Mouse (Mus musculus): ENCODE measurements around the gene Hydin. TPM values are rescaled to one million over a fixed set of nuclear protein-coding genes. Genes with fewer than 3 reads are reported as not detected.
"Not testable (repeated sequence)": the region's sequence is repeated elsewhere in the genome, so short reads cannot be mapped to it uniquely, and the experiment has no call there.

Hydin gene
- polyA plus RNA-seq, 1 experiment from 2014 or later: 0.23 TPM

DNA sequence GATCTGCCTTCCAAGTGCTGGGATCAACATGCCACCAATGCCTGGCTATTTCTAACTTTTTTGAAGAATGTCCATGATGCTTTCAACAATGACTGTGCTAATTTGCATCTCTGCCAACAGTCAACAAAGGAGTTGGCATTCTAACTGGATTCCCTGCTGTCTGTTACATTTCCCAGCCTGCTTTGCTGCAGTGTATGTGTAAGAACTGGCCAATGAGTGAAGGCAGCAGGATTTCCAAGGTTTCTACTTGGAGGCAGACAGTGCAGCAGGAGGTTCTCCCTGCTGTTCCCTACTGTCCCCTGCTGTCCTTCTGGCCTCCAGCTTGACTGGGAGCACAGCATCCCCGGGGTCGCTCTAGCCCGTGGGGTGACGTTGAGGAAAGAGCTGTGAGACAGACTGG lies 52.8 kb downstream of the Hydin start:
- H3K9ac ChIP-seq (ENCODE audit: low read length): no peak overlapping the region
- ATAC-seq (ENCODE audit: insufficient read depth, low FRiP score): no peak
- no peaks in the 10 kb centered on the region for H3K4me1 ChIP-seq (ENCODE audit: control insufficient read depth, insufficient read depth, low read length)
- H3K27ac ChIP-seq (ENCODE audit: low read length): no peak overlapping the region
- H3K9me3 ChIP-seq (replicated peaks; ENCODE audit: control insufficient read depth, low read length): no peaks in the 10 kb centered on the region
- no peak overlapping the region for H3K4me2 ChIP-seq (ENCODE audit: low read depth, low read length)
- H3K4me3 ChIP-seq (replicated peaks; ENCODE audit: low read length): no peak overlapping the region
- no peaks in the 10 kb centered on the region for H3K36me3 ChIP-seq (ENCODE audit: control insufficient read depth, insufficient read depth, low read length)
- 74% methylated on average over 4 of the region's 4 CpGs for WGBS
- H3K27me3 ChIP-seq (ENCODE audit: control insufficient read depth, insufficient read depth, low read length): no peaks in the 10 kb centered on the region

DNA sequence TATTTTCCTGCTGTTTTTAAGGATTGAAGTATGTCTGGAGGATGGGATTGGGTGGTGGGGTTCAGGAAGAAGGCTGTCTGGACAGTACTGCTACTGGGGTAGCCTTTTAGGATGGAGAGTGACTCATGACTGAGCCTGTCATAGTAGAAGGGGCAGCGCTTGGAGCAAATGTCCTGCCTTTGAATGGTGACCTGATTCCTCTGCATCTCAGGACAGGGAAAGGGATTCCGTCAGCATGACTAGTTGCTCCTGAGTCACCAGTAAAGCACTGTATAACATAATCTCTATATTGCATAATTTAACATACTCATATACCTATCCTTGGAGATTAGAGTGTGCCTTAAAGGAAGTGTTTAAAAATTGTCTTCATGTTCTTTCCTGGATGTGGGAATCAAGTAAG lies 54.7 kb downstream of the Hydin start:
- H3K27ac ChIP-seq (ENCODE audit: low read length): no peak overlapping the region
- H3K4me2 ChIP-seq (ENCODE audit: low read depth, low read length): no peak overlapping the region
- WGBS: 68% methylated on average over 2 of the region's 2 CpGs
- H3K9me3 ChIP-seq (replicated peaks; ENCODE audit: control insufficient read depth, low read length): no peaks in the 10 kb centered on the region
- H3K9ac ChIP-seq (ENCODE audit: low read length): no peak overlapping the region
- no peak for ATAC-seq (ENCODE audit: insufficient read depth, low FRiP score)
- H3K27me3 ChIP-seq (ENCODE audit: control insufficient read depth, insufficient read depth, low read length): no peaks in the 10 kb centered on the region
- no peaks in the 10 kb centered on the region for H3K36me3 ChIP-seq (ENCODE audit: control insufficient read depth, insufficient read depth, low read length)
- no peak overlapping the region for H3K4me3 ChIP-seq (replicated peaks; ENCODE audit: low read length)
- no peaks in the 10 kb centered on the region for H3K4me1 ChIP-seq (ENCODE audit: control insufficient read depth, insufficient read depth, low read length)

DNA sequence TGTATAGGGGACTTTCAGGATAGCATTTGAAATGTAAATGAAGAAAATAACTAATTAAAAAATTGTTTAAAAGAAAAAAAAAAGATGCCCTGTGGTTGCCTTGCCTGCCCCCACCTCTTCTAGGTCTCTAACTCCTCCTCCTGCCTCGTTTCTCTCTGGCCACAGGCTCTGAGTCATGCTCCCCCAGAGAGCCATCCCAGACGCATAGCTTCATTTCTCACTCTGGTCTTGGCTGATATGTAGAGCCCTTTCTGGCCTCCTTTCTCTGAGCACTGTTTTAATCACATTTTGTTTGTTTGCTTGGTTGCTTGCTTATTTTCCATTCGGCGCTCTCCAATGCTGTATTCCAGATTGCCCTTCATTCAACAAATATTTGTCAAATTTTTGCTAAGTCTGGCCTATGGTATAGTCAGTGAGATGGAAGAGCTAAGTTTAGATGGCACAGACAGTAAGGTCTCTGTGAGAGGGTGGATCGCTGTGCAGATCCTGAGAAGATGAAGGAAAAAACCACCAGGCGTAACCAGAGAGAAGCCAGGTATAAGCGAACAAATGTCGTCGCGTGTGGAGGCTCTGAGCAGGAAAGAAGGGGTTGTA lies 57.3 kb downstream of the Hydin start:
- WGBS: 76% methylated on average over 10 of the region's 10 CpGs
- ATAC-seq (ENCODE audit: insufficient read depth, low FRiP score): no peak
- Histone ChIP-seq H3K36me3 (ENCODE audit: control insufficient read depth, insufficient read depth, low read length) (no peaks in the 10 kb centered on the region), H3K9me3 (replicated peaks; ENCODE audit: control insufficient read depth, low read length) (no peaks in the 10 kb centered on the region; the same call in 1 of the 2 replicates), H3K4me2 (ENCODE audit: low read depth, low read length) (no peak overlapping the region), H3K9ac (ENCODE audit: low read length) (no peak overlapping the region), H3K4me1 (ENCODE audit: control insufficient read depth, insufficient read depth, low read length) (no peaks in the 10 kb centered on the region), H3K4me3 (replicated peaks; ENCODE audit: low read length) (no peak overlapping the region), H3K27ac (ENCODE audit: low read length) (no peak overlapping the region), H3K27me3 (ENCODE audit: control insufficient read depth, insufficient read depth, low read length) (no peaks in the 10 kb centered on the region)

DNA sequence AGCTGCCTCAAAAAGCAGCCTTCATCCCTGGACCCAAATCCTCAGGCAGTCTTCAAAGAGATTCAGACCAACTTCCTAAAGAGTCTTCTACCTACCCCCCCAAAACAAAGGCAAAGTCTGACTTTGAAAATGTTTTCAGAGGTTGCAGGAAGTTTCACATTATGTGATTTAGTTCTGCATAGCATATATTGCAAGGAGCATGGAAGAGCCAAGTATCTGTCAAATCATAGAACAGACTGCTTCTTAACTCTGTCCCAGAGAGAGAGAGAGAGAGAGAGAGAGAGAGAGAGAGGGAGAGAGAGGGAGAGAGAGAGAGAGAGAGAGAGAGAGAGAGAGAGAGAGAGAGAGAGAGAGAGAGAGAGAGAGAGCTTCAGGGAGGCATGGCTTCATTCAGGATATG lies 60.3 kb downstream of the Hydin start:
- H3K27me3 ChIP-seq (ENCODE audit: control insufficient read depth, insufficient read depth, low read length); H3K9me3 ChIP-seq (replicated peaks; ENCODE audit: control insufficient read depth, low read length); H3K9ac ChIP-seq (ENCODE audit: low read length); H3K4me2 ChIP-seq (ENCODE audit: low read depth, low read length); H3K4me3 ChIP-seq (replicated peaks; ENCODE audit: low read length); ATAC-seq (ENCODE audit: insufficient read depth, low FRiP score); H3K4me1 ChIP-seq (ENCODE audit: control insufficient read depth, insufficient read depth, low read length); H3K36me3 ChIP-seq (ENCODE audit: control insufficient read depth, insufficient read depth, low read length); H3K27ac ChIP-seq (ENCODE audit: low read length): not testable (repeated sequence)

- no peaks in the 10 kb centered on the region for H3K9me3 ChIP-seq (replicated peaks; ENCODE audit: control insufficient read depth, low read length)
- no peak overlapping the region for H3K27ac ChIP-seq (ENCODE audit: low read length)
- no peaks in the 10 kb centered on the region for H3K36me3 ChIP-seq (ENCODE audit: control insufficient read depth, insufficient read depth, low read length)
- ATAC-seq (ENCODE audit: insufficient read depth, low FRiP score): no peak
- H3K27me3 ChIP-seq (ENCODE audit: control insufficient read depth, insufficient read depth, low read length): no peaks in the 10 kb centered on the region
- no peak overlapping the region for H3K4me2 ChIP-seq (ENCODE audit: low read depth, low read length)
- H3K4me1 ChIP-seq (ENCODE audit: control insufficient read depth, insufficient read depth, low read length): no peaks in the 10 kb centered on the region
- WGBS: 71% methylated on average over 7 of the region's 7 CpGs
- no peak overlapping the region for H3K4me3 ChIP-seq (replicated peaks; ENCODE audit: low read length)
- H3K9ac ChIP-seq (ENCODE audit: low read length): no peak overlapping the region
Measured at GRCm38 (mm10) chr8:110333376-110333775, 66.6 kb downstream of the Hydin start.

DNA sequence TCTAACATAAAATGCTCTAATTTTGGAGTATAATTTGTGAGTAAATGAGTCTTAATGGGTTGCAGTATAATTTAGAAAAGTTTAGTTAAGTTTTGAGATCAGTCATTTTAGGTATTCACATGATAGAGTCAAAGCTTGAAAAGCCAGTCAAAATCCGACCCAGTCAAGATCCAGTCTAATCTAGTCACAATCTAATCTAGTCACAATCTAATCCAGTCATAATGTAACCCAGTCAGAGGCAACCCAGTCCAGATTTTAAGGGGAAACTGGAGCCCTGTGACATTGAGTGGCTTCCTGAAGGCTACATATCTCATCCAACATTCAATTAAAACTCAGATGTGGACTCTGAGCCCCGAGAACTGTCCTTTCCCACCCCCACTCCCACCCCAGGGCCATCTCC lies 72.7 kb downstream of the Hydin start:
- H3K9ac ChIP-seq (ENCODE audit: low read length): no peak overlapping the region
- no peaks in the 10 kb centered on the region for H3K36me3 ChIP-seq (ENCODE audit: control insufficient read depth, insufficient read depth, low read length)
- no peak for ATAC-seq (ENCODE audit: insufficient read depth, low FRiP score)
- H3K27ac ChIP-seq (ENCODE audit: low read length): no peak overlapping the region
- H3K9me3 ChIP-seq (replicated peaks; ENCODE audit: control insufficient read depth, low read length): no peaks in the 10 kb centered on the region
- WGBS: 69% methylated on average over 2 of the region's 2 CpGs
- no peak overlapping the region for H3K4me3 ChIP-seq (replicated peaks; ENCODE audit: low read length)
- no peak overlapping the region for H3K4me2 ChIP-seq (ENCODE audit: low read depth, low read length)
- H3K27me3 ChIP-seq (ENCODE audit: control insufficient read depth, insufficient read depth, low read length): no peaks in the 10 kb centered on the region
- H3K4me1 ChIP-seq (ENCODE audit: control insufficient read depth, insufficient read depth, low read length): no peaks in the 10 kb centered on the region

GRCm38 (mm10) chr8:110340090-110340703 lies 73.4 kb downstream of the Hydin start:
- H3K36me3 ChIP-seq (ENCODE audit: control insufficient read depth, insufficient read depth, low read length): no peaks in the 10 kb centered on the region
- no peak overlapping the region for H3K4me3 ChIP-seq (replicated peaks; ENCODE audit: low read length)
- no peak for ATAC-seq (ENCODE audit: insufficient read depth, low FRiP score)
- H3K4me2 ChIP-seq (ENCODE audit: low read depth, low read length): no peak overlapping the region
- H3K27ac ChIP-seq (ENCODE audit: low read length): no peak overlapping the region
- no peaks in the 10 kb centered on the region for H3K4me1 ChIP-seq (ENCODE audit: control insufficient read depth, insufficient read depth, low read length)
- WGBS: 75% methylated on average over 12 of the region's 12 CpGs
- no peaks in the 10 kb centered on the region for H3K9me3 ChIP-seq (replicated peaks; ENCODE audit: control insufficient read depth, low read length)
- no peaks in the 10 kb centered on the region for H3K27me3 ChIP-seq (ENCODE audit: control insufficient read depth, insufficient read depth, low read length)
- H3K9ac ChIP-seq (ENCODE audit: low read length): no peak overlapping the region

DNA sequence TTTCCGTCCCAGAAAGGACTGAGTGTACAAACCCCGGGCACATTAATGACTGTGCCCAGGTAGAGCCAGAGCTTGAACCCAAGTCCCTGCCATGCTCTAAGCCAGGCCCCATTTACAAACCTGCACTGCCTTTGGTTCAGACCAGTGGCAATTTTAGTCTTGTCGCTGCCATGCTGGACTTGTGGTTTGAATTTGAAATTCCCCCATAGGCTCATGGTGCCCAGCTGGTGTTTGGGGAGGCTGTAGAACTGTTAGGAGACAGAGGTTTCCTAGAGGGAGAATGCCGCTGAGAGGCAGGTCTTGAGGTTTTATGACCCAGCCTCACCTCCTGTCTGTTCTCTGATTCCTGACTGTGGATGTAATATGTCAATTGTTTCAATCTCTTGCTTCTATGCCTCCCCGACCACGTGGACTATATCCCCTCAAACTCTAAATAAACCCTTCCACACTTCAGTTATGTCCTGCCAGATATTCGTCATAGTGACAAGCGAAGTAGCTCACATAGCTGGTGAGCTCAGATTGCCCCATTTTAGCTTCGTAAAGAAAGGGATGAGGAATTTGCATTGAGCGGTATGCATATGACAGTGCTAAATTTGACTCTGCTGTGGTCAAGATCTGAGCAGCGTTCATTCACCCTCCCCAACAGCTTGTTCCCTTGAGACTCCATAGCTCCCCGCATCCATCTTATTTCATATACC lies 79.1 kb downstream of the Hydin start:
- no peak overlapping the region for H3K4me2 ChIP-seq (ENCODE audit: low read depth, low read length)
- no peaks in the 10 kb centered on the region for H3K9me3 ChIP-seq (replicated peaks; ENCODE audit: control insufficient read depth, low read length)
- no peaks in the 10 kb centered on the region for H3K4me1 ChIP-seq (ENCODE audit: control insufficient read depth, insufficient read depth, low read length)
- H3K27ac ChIP-seq (ENCODE audit: low read length): no peak overlapping the region
- H3K4me3 ChIP-seq (replicated peaks; ENCODE audit: low read length): no peak overlapping the region
- WGBS: 70% methylated on average over 12 of the region's 12 CpGs
- no peaks in the 10 kb centered on the region for H3K36me3 ChIP-seq (ENCODE audit: control insufficient read depth, insufficient read depth, low read length)
- H3K27me3 ChIP-seq (ENCODE audit: control insufficient read depth, insufficient read depth, low read length): no peaks in the 10 kb centered on the region
- ATAC-seq (ENCODE audit: insufficient read depth, low FRiP score): no peak
- no peak overlapping the region for H3K9ac ChIP-seq (ENCODE audit: low read length)

DNA sequence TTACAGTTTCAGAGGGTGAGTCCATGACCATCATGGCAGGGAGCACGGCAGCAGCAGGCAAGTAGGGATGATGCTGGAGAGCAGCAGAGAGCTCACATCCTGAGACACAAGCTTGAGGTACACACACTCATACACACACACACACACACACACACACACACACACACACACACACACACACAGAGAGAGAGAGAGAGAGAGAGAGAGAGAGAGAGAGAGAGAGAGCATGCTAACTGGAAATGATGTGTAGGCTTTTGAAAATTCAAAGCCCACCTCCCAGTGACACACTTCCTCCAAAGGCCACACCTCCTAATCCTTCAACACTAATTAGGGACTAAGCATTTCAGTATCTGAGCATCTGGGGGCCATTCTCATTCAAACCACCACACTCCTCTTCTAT lies 80.1 kb downstream of the Hydin start:
- Histone ChIP-seq H3K9ac (ENCODE audit: low read length) (no peak overlapping the region), H3K4me2 (ENCODE audit: low read depth, low read length) (no peak overlapping the region), H3K9me3 (replicated peaks; ENCODE audit: control insufficient read depth, low read length) (no peaks in the 10 kb centered on the region), H3K27ac (ENCODE audit: low read length) (no peak overlapping the region), H3K4me1 (ENCODE audit: control insufficient read depth, insufficient read depth, low read length) (no peaks in the 10 kb centered on the region), H3K36me3 (ENCODE audit: control insufficient read depth, insufficient read depth, low read length) (no peaks in the 10 kb centered on the region), H3K27me3 (ENCODE audit: control insufficient read depth, insufficient read depth, low read length) (no peaks in the 10 kb centered on the region), H3K4me3 (replicated peaks; ENCODE audit: low read length) (no peak overlapping the region)
- WGBS: 89% methylated on average over 1 of the region's 1 CpGs
- no peak for ATAC-seq (ENCODE audit: insufficient read depth, low FRiP score)

Data from stomach, embryonic 16.5 days (tissue).